Mouse (Mus musculus): Measurements from ENCODE around the gene Olfm4. TPM values are rescaled to one million over a fixed set of nuclear protein-coding genes. Genes with fewer than 3 reads are reported as not detected.
A peak's percentile ranks its signal among the peaks of the same experiment; 100 is the strongest.

Gene Olfm4
- polyA plus RNA-seq, 1 experiment, result 3.3 TPM

GRCm38 (mm10) chr14:80016112-80016511 is 32.2 kb downstream of the Olfm4 start:
- DNase-seq, result no peak
- H3K27ac ChIP-seq (ENCODE audit: insufficient read depth, low read depth, low read length), result no peak overlapping the region
- H3K4me1 ChIP-seq (ENCODE audit: control insufficient read depth, insufficient read depth, low read length), result no peaks in the 10 kb centered on the region
- TF ChIP-seq POLR2A (IDR thresholded peaks at IDR 0.05; ENCODE audit: low read depth, low read length) (no peak), CTCF (conservative IDR thresholded peaks at IDR 0.05; ENCODE audit: insufficient read depth, insufficient read length, low read depth, low read length) (no peak)
- H3K36me3 ChIP-seq (ENCODE audit: control insufficient read depth, insufficient read depth, low read length), result no peaks in the 10 kb centered on the region
- H3K27me3 ChIP-seq (replicated peaks; ENCODE audit: control insufficient read depth, insufficient read depth, low read length), result no peaks in the 10 kb centered on the region
- H3K4me3 ChIP-seq (ENCODE audit: insufficient read depth, low read depth, low read length), result no peak overlapping the region

DNA sequence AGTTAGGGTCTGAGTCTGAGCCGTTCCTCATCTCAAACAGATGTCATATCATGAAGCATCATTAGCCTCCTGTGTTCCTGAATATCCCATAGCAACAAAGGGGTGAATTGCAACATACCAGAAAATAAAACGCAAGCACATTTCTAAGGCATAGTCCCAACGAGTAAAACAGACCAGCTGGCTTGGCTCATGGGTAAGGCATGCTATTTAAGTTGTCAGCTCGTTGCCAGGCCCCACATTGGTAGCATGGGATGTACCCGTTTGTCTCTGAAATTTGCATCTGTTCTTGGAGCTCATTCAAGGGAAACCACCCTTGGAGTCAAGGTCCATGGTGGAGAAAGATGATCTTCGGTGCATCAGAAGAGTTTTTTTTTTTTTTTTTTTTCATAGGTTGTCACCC is 42.2 kb downstream of the Olfm4 start:
- DNase-seq, result no peak
- no peaks in the 10 kb centered on the region for H3K4me1 ChIP-seq (ENCODE audit: control insufficient read depth, insufficient read depth, low read length)
- H3K36me3 ChIP-seq (ENCODE audit: control insufficient read depth, insufficient read depth, low read length), result no peaks in the 10 kb centered on the region
- TF ChIP-seq CTCF (conservative IDR thresholded peaks at IDR 0.05; ENCODE audit: insufficient read depth, insufficient read length, low read depth, low read length) (no peak), POLR2A (IDR thresholded peaks at IDR 0.05; ENCODE audit: low read depth, low read length) (no peak)
- H3K4me3 ChIP-seq (ENCODE audit: insufficient read depth, low read depth, low read length), result no peak overlapping the region
- WGBS, result 40% methylated on average over 6 of the region's 6 CpGs
- H3K27me3 ChIP-seq (replicated peaks; ENCODE audit: control insufficient read depth, insufficient read depth, low read length), result no peaks in the 10 kb centered on the region
- no peak overlapping the region for H3K27ac ChIP-seq (ENCODE audit: insufficient read depth, low read depth, low read length)

DNA sequence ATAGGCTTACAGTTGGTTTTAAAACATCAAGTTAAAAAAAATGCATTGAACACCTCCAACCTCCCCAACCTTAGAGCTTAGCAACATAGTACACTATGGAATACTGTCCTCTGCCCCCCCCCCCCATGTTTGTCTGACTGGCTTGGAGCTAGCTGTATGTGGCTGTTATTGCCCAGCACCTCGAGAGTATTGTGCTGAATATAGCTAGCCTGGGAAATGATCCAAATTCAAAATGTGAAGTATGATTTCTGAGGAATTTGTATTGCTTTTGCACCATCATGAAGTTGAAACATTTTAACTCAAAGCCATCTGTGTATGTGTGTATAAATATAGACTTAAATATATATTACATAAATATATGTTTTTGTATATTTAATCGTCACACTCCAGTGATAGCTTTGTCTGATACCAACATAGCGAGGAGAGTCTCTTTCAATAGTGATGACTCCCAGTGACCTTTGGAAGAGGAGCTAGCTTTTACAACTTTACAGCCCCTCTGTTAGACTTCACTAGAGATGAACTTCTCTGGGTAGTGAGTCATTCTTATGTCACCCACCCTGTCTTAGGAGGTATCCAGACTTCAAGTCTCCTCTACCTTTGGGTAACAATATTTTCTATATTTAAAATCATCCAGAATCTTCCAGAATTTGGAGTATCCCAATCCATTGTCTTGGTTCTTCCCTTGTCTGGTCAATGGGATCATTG is 45.6 kb downstream of the Olfm4 start:
- Histone ChIP-seq H3K27me3 (replicated peaks; ENCODE audit: control insufficient read depth, insufficient read depth, low read length) (no peaks in the 10 kb centered on the region), H3K4me3 (ENCODE audit: insufficient read depth, low read depth, low read length) (no peak overlapping the region), H3K36me3 (ENCODE audit: control insufficient read depth, insufficient read depth, low read length) (no peaks in the 10 kb centered on the region), H3K4me1 (ENCODE audit: control insufficient read depth, insufficient read depth, low read length) (no peaks in the 10 kb centered on the region), H3K27ac (ENCODE audit: insufficient read depth, low read depth, low read length) (no peak overlapping the region)
- DNase-seq, result no peak
- TF ChIP-seq CTCF (conservative IDR thresholded peaks at IDR 0.05; ENCODE audit: insufficient read depth, insufficient read length, low read depth, low read length) (no peak), POLR2A (IDR thresholded peaks at IDR 0.05; ENCODE audit: low read depth, low read length) (no peak)
- 83% methylated on average over 3 of the region's 3 CpGs for WGBS

GRCm38 (mm10) chr14:80039645-80040272 is 55.9 kb downstream of the Olfm4 start:
- peak; percentile 34 for DNase-seq
- WGBS, result 40% methylated on average over 4 of the region's 4 CpGs

GRCm38 (mm10) chr14:80046104-80046734 is 62.3 kb downstream of the Olfm4 start:
- H3K36me3 ChIP-seq (ENCODE audit: control insufficient read depth, insufficient read depth, low read length), result no peaks in the 10 kb centered on the region
- no peak overlapping the region for H3K4me3 ChIP-seq (ENCODE audit: insufficient read depth, low read depth, low read length)
- 58% methylated on average over 6 of the region's 6 CpGs for WGBS
- H3K27me3 ChIP-seq (replicated peaks; ENCODE audit: control insufficient read depth, insufficient read depth, low read length), result no peaks in the 10 kb centered on the region
- H3K4me1 ChIP-seq (ENCODE audit: control insufficient read depth, insufficient read depth, low read length), result peaks cover 18% of the 10 kb centered on the region
- H3K27ac ChIP-seq (ENCODE audit: insufficient read depth, low read depth, low read length), result peak overlapping the region; percentile 99
- DNase-seq, result peak; percentile 87
- TF ChIP-seq CTCF (conservative IDR thresholded peaks at IDR 0.05; ENCODE audit: insufficient read depth, insufficient read length, low read depth, low read length) (no peak), POLR2A (IDR thresholded peaks at IDR 0.05; ENCODE audit: low read depth, low read length) (no peak)

More at GRCm38 (mm10) chr14:80039645-80040272, 55.9 kb downstream of the Olfm4 start:
- H3K27me3 ChIP-seq (replicated peaks; ENCODE audit: control insufficient read depth, insufficient read depth, low read length), result no peaks in the 10 kb centered on the region
- no peaks in the 10 kb centered on the region for H3K36me3 ChIP-seq (ENCODE audit: control insufficient read depth, insufficient read depth, low read length)
- H3K4me3 ChIP-seq (ENCODE audit: insufficient read depth, low read depth, low read length), result no peak overlapping the region
- no peaks in the 10 kb centered on the region for H3K4me1 ChIP-seq (ENCODE audit: control insufficient read depth, insufficient read depth, low read length)
- no peak for TF ChIP-seq CTCF (conservative IDR thresholded peaks at IDR 0.05; ENCODE audit: insufficient read depth, insufficient read length, low read depth, low read length)
- TF ChIP-seq POLR2A (IDR thresholded peaks at IDR 0.05; ENCODE audit: low read depth, low read length), result no peak
- H3K27ac ChIP-seq (ENCODE audit: insufficient read depth, low read depth, low read length), result no peak overlapping the region

DNA sequence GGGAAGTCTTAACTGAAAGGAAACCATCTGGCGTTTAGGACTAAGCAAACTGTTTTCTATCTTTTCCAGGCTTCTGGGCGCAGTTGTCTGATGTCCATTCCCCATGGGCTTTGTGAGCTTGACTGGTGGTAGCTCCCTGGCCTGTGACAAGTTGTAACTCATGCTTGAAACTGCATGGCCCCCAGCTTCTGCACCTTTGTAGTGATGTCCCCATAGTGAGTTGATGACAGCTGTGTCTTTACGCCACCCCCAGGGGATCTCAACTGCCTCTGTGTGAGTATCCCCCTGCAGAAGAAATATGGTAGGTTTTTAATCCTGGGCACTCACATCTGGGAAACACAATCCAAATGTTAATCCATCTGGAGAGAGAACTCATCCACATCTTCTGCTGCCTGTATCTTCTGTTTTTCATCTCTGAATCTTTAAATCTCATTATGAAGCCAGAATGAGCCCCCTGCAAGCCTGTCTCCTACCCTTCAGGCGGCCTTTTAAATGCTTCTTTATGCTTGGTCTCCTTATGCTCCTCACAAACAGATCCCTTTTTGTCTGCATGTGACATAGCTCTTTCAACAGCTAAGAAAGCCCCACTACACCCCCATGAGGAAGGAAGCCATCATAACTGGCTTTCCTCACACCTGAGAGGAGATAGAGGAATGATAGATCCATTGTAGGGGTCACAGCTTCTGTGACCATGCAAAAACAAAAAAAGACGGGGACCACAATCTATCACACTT is 63.7 kb downstream of the Olfm4 start:
- Histone ChIP-seq H3K4me1 (ENCODE audit: control insufficient read depth, insufficient read depth, low read length) (peaks cover 18% of the 10 kb centered on the region), H3K27ac (ENCODE audit: insufficient read depth, low read depth, low read length) (peak overlapping the region; percentile 75; the same call in 1 of the 2 replicates), H3K4me3 (ENCODE audit: insufficient read depth, low read depth, low read length) (no peak overlapping the region), H3K36me3 (ENCODE audit: control insufficient read depth, insufficient read depth, low read length) (no peaks in the 10 kb centered on the region), H3K27me3 (replicated peaks; ENCODE audit: control insufficient read depth, insufficient read depth, low read length) (no peaks in the 10 kb centered on the region)
- WGBS, result 72% methylated on average over 5 of the region's 5 CpGs
- no peak for TF ChIP-seq POLR2A (IDR thresholded peaks at IDR 0.05; ENCODE audit: low read depth, low read length)
- DNase-seq, result no peak

DNA sequence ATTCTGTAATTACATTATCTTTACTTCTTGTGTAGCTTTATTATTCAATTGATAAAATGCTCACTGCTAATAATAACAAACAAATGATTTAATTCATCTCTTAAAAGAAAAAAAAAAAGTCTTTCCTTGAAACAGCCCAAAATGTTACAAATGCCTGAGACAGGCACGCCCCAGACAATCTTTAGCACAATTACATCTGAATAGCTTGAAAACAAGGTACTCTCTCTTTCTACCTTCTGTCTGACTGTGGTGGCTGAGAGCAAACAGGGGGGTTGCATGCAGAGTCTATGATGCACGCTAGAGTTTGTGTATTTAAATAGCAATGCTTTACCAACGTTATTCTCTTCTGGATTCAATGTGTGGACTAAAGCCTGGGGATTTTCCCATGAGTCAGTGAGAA is 71.8 kb downstream of the Olfm4 start:
- TF ChIP-seq POLR2A (IDR thresholded peaks at IDR 0.05; ENCODE audit: low read depth, low read length), result no peak
- no peak for TF ChIP-seq CTCF (conservative IDR thresholded peaks at IDR 0.05; ENCODE audit: insufficient read depth, insufficient read length, low read depth, low read length)
- no peaks in the 10 kb centered on the region for H3K36me3 ChIP-seq (ENCODE audit: control insufficient read depth, insufficient read depth, low read length)
- WGBS, result 72% methylated on average over 3 of the region's 3 CpGs
- H3K4me3 ChIP-seq (ENCODE audit: insufficient read depth, low read depth, low read length), result no peak overlapping the region
- H3K4me1 ChIP-seq (ENCODE audit: control insufficient read depth, insufficient read depth, low read length), result 0 out of 2 replicates have a peak, but pooled peaks cover 2% of the 10 kb centered on the region
- DNase-seq, result no peak
- no peak overlapping the region for H3K27ac ChIP-seq (ENCODE audit: insufficient read depth, low read depth, low read length)
- H3K27me3 ChIP-seq (replicated peaks; ENCODE audit: control insufficient read depth, insufficient read depth, low read length), result no peaks in the 10 kb centered on the region

Data from kidney, adult 2 months (tissue).